Mouse (Mus musculus): ENCODE measurements around the gene Ndufs8. TPM values are rescaled to one million over a fixed set of nuclear protein-coding genes. Genes with fewer than 3 reads are reported as not detected.

Gene Ndufs8
- polyA plus RNA-seq, 1 experiment = 288 TPM

DNA sequence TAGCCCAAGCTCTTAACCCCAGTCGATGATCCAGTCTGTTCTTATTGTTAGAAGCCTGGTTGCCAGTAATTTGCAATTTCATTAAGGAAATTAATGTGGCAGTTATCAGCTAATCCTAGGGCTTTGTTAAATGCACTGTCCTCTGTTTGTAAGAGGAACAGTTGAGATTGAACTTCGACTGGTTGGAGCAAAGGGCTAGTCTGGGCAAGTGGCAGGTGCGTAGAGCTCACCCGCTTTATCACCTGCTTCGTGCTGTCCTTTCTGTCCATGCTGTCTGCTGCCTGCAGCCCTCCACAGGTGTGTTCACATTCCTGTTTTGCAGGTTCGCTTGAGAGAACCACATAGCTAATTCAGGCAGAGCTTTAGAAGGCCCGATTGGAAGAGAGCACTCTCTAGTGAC is 37.5 kb downstream of the Ndufs8 start:
- Histone ChIP-seq H3K4me1 (ENCODE audit: control insufficient read depth, insufficient read depth, low read length) (peaks cover 7% of the 10 kb centered on the region), H3K4me3 (ENCODE audit: insufficient read depth, low read length) (no peak overlapping the region), H3K27ac (ENCODE audit: insufficient read depth, low read length) (no peak overlapping the region)
- TF ChIP-seq CTCF (IDR thresholded peaks at IDR 0.05; ENCODE audit: extremely low read depth, insufficient read depth, low read length) (no peak), POLR2A (IDR thresholded peaks at IDR 0.05; ENCODE audit: extremely low read depth, insufficient read depth, low read length) (no peak)

- Histone ChIP-seq H3K27ac (ENCODE audit: insufficient read depth, low read length) (no peak overlapping the region), H3K4me1 (ENCODE audit: control insufficient read depth, insufficient read depth, low read length) (peaks cover 7% of the 10 kb centered on the region), H3K4me3 (ENCODE audit: insufficient read depth, low read length) (no peak overlapping the region)
- TF ChIP-seq CTCF (IDR thresholded peaks at IDR 0.05; ENCODE audit: extremely low read depth, insufficient read depth, low read length) (no peak), POLR2A (IDR thresholded peaks at IDR 0.05; ENCODE audit: extremely low read depth, insufficient read depth, low read length) (no peak)
These were observed 40.2 kb downstream of the Ndufs8 start for GRCm38 (mm10) chr19:3872373-3872772.

GRCm38 (mm10) chr19:3871468-3871867 is 41.1 kb downstream of the Ndufs8 start:
- no peak overlapping the region for H3K27ac ChIP-seq (ENCODE audit: insufficient read depth, low read length)
- no peak overlapping the region for H3K4me3 ChIP-seq (ENCODE audit: insufficient read depth, low read length)
- peaks cover 7% of the 10 kb centered on the region for H3K4me1 ChIP-seq (ENCODE audit: control insufficient read depth, insufficient read depth, low read length)
- TF ChIP-seq CTCF (IDR thresholded peaks at IDR 0.05; ENCODE audit: extremely low read depth, insufficient read depth, low read length) = no peak
- no peak for TF ChIP-seq POLR2A (IDR thresholded peaks at IDR 0.05; ENCODE audit: extremely low read depth, insufficient read depth, low read length)

- H3K4me1 ChIP-seq (ENCODE audit: control insufficient read depth, insufficient read depth, low read length) = peaks cover 6% of the 10 kb centered on the region
- no peak for TF ChIP-seq CTCF (IDR thresholded peaks at IDR 0.05; ENCODE audit: extremely low read depth, insufficient read depth, low read length)
- no peak for TF ChIP-seq POLR2A (IDR thresholded peaks at IDR 0.05; ENCODE audit: extremely low read depth, insufficient read depth, low read length)
- no peak overlapping the region for H3K27ac ChIP-seq (ENCODE audit: insufficient read depth, low read length)
- H3K4me3 ChIP-seq (ENCODE audit: insufficient read depth, low read length) = no peak overlapping the region
These were observed 44.3 kb downstream of the Ndufs8 start for GRCm38 (mm10) chr19:3868290-3868689.

DNA sequence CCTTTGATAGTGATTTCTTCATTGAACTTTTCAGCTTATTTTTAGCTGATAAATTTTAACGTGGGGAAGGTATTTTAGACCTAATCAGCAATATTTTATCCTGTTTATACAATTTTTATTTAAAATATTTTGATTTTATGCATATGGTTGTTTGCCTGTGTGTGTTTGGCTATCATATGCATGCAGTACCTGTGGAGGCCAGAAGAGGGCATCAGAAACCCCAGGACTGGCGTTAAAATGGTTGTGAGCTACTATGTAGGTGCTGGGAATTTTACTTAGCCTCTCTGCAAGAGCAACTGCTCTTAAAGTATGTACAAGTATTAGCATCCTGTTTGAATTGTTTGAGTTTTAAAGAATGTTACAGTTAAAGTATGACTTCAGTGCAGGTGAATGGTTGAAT is 47.6 kb downstream of the Ndufs8 start:
- no peak overlapping the region for H3K27ac ChIP-seq (ENCODE audit: insufficient read depth, low read length)
- TF ChIP-seq POLR2A (IDR thresholded peaks at IDR 0.05; ENCODE audit: extremely low read depth, insufficient read depth, low read length) = no peak
- peak; percentile 15; the same call in 1 of the 2 replicates for TF ChIP-seq CTCF (IDR thresholded peaks at IDR 0.05; ENCODE audit: extremely low read depth, insufficient read depth, low read length)
- H3K4me3 ChIP-seq (ENCODE audit: insufficient read depth, low read length) = no peak overlapping the region
- H3K4me1 ChIP-seq (ENCODE audit: control insufficient read depth, insufficient read depth, low read length) = no peaks in the 10 kb centered on the region; the same call in 1 of the 2 replicates

- TF ChIP-seq CTCF (IDR thresholded peaks at IDR 0.05; ENCODE audit: extremely low read depth, insufficient read depth, low read length) = no peak
- no peak for TF ChIP-seq POLR2A (IDR thresholded peaks at IDR 0.05; ENCODE audit: extremely low read depth, insufficient read depth, low read length)
- no peak overlapping the region for H3K4me3 ChIP-seq (ENCODE audit: insufficient read depth, low read length)
- H3K27ac ChIP-seq (ENCODE audit: insufficient read depth, low read length) = no peak overlapping the region
- peaks cover 2% of the 10 kb centered on the region; the same call in 1 of the 2 replicates for H3K4me1 ChIP-seq (ENCODE audit: control insufficient read depth, insufficient read depth, low read length)
These were observed 49.9 kb downstream of the Ndufs8 start for GRCm38 (mm10) chr19:3862713-3863112.

Other genes with a start within 250 kb of the Ndufs8 start
- 3.1 and 3.4 TPM in 2 replicates for gene Lrp5, start 226.2 kb downstream of the Ndufs8 start, polyA plus RNA-seq (2012; rRNA removed)
- 44.7 and 44.8 TPM in 2 replicates for gene 1810055G02Rik, start 204.5 kb downstream of the Ndufs8 start, polyA plus RNA-seq (2012; rRNA removed)
- 26.7 and 29.1 TPM in 2 replicates for gene Kmt5b, start 145.4 kb downstream of the Ndufs8 start, polyA plus RNA-seq (2012; rRNA removed)
- 134 and 135 TPM in 2 replicates for gene Chka, start 61.0 kb downstream of the Ndufs8 start, polyA plus RNA-seq (2012; rRNA removed)
- gene Tcirg1, start 5.6 kb downstream of the Ndufs8 start, polyA plus RNA-seq (2012; rRNA removed) = 34.4 and 38.4 TPM in 2 replicates
- gene Aldh3b1, start 17.0 kb upstream of the Ndufs8 start, polyA plus RNA-seq (2012; rRNA removed) = 6.9 and 8.1 TPM in 2 replicates
- 33.5 and 36.5 TPM in 2 replicates for gene Unc93b1, start 22.4 kb upstream of the Ndufs8 start, polyA plus RNA-seq (2012; rRNA removed)
- gene Aldh3b3, start 45.9 kb upstream of the Ndufs8 start, polyA plus RNA-seq (2012; rRNA removed) = not detected in 2 replicates
- 2.1 and 2.4 TPM in 2 replicates for gene Aldh3b2, start 59.6 kb upstream of the Ndufs8 start, polyA plus RNA-seq (2012; rRNA removed)
- 4.1 and 4.6 TPM in 2 replicates for gene Acy3, start 73.8 kb upstream of the Ndufs8 start, polyA plus RNA-seq (2012; rRNA removed)
- gene Tbx10, start 80.0 kb upstream of the Ndufs8 start, polyA plus RNA-seq (2012; rRNA removed) = not detected in 2 replicates
- gene Nudt8, start 87.8 kb upstream of the Ndufs8 start, polyA plus RNA-seq (2012; rRNA removed) = 4.7 and 7.6 TPM in 2 replicates
- gene Gm49405, start 87.9 kb upstream of the Ndufs8 start, polyA plus RNA-seq (2012; rRNA removed) = 3.1 and 3.2 TPM in 2 replicates
- 9.4 and 11.7 TPM in 2 replicates for gene Doc2g, start 90.5 kb upstream of the Ndufs8 start, polyA plus RNA-seq (2012; rRNA removed)
- 260 and 262 TPM in 2 replicates for gene Ndufv1, start 100.0 kb upstream of the Ndufs8 start, polyA plus RNA-seq (2012; rRNA removed)
- 511 and 557 TPM in 2 replicates for gene Gstp1, start 125.2 kb upstream of the Ndufs8 start, polyA plus RNA-seq (2012; rRNA removed)
- gene Gstp2, start 133.2 kb upstream of the Ndufs8 start, polyA plus RNA-seq (2012; rRNA removed) = 11.7 and 12.9 TPM in 2 replicates
- gene Gstp3, start 146.8 kb upstream of the Ndufs8 start, polyA plus RNA-seq (2012; rRNA removed) = not detected in 2 replicates
- not detected in 2 replicates for gene Cabp2, start 168.8 kb upstream of the Ndufs8 start, polyA plus RNA-seq (2012; rRNA removed)
- gene Cdk2ap2, start 184.4 kb upstream of the Ndufs8 start, polyA plus RNA-seq (2012; rRNA removed) = 44.3 and 47.3 TPM in 2 replicates
- gene Pitpnm1, start 187.2 kb upstream of the Ndufs8 start, polyA plus RNA-seq (2012; rRNA removed) = 293 and 340 TPM in 2 replicates
- gene Aip, start 213.1 kb upstream of the Ndufs8 start, polyA plus RNA-seq (2012; rRNA removed) = 167 and 180 TPM in 2 replicates
- 0.04 TPM in 2 replicates for gene Gpr152, start 227.0 kb upstream of the Ndufs8 start, polyA plus RNA-seq (2012; rRNA removed)
- gene Cabp4, start 231.3 kb upstream of the Ndufs8 start, polyA plus RNA-seq (2012; rRNA removed) = 0.08 and 0.17 TPM in 2 replicates
- 207 and 236 TPM in 2 replicates for gene Coro1b, start 235.8 kb upstream of the Ndufs8 start, polyA plus RNA-seq (2012; rRNA removed)
- gene Ptprcap, start 240.8 kb upstream of the Ndufs8 start, polyA plus RNA-seq (2012; rRNA removed) = 1.3 and 1.6 TPM in 2 replicates